Mouse (Mus musculus) cerebellum, adult 8-10 months (tissue): ENCODE measurements around the gene Vwa8.
A peak's percentile ranks its signal among the peaks of the same experiment; 100 is the strongest.

Experiments
- DNase-seq: peaks from one replicate; pipeline ENCODE4 v3.0.0; 2022

Gene Vwa8

DNA sequence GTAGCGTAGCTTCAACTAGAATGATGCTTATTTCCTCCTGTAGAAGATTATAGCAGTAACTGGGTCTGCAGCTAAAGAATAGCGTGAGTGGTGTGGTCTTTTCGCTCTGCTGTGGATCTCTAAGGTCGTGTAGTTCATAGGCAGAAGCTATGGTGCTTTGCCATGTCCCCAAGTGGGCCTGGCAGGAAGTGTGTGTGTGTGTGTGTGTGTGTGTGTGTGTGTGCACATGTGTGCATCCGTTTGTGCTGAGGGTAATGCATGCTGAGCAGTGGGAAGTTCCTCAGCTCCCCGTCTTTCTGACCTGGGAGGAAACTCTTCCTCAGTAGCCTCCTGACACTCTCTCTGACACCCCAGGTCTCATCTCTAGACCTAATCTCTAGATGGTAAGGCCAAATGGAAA, 305.0 kb downstream of the Vwa8 start:
- DNase-seq: no peak

- no peak for DNase-seq
Observed at GRCm38 (mm10) chr14:79154961-79155360, 306.1 kb downstream of the Vwa8 start.

DNA sequence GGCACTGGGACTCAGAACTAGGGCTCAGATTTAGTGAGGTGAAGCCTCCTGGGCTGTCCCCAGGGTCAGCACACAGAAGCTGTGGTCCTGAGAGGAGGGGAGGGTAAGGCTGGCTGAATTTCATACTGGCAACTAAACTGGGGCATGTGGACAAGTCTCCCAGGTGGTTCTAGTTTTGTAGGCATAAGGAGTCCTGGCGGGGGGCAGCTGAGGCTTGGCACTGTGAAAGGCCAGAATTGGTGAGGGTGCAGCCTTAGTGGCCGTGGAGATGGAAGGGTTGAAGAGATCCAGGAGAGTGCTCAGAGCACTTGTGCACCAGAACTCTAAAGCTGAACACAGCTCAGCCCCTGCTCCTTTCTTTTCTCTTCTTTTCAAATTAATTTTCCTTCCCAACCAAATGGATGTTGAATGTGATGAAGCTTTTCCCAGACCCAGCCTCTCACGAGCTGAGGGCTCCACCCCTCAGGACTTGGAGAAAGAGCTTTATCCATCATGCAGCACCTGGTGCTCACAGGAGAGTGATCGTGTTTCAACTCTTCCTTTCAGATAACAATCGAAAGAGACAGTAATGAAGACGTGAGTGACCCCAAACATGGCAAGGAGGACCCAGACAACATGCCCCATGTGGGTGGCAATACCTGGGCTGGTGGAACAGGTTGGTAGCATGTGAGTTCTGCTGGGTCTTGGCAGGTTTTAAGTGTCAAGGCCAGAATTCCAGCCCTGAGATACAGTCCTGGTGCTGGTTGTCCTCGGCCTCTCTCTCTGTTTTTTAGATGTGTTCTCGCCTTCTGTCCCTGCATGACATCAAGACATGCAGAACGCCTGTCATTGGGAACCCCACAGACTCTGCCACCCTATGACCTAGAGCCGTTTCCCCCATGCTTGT, 307.9 kb downstream of the Vwa8 start:
- DNase-seq: peak; percentile 79

DNA sequence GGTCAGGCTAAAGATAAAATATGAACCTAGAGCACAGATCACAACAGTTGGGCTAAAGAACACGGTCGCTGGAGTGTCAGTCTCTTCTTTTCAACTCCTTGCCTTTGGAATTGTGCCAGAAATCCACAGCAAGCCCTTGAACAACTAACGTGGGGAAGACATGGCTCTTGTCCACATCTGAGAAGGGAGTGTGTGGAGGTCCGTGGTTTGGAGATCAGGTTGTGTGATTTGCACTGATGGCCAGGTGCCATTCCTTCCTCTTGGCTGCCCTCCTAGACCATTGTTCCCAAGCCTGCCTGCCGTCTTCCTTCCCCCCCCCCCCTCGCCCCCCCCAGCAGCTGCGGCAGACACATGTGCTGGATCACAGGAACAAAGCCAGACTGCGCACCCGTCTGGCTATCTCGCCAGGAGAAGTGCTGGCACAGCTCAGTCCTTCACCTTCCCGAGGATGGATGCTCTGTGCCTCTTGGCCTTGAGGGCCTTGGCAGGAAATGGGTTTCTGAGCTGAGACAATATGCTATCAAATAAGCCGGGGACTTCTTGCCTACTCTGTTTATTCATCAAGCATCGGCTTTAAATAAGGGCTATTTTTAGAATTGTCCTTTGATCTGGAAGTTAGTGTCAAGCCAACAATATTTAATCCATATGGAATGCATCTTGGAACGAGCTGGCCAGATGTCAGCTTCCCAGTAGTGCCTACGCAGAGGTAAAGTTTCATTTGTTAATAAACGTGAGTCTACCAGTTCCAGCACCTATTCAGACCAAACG, 308.8 kb downstream of the Vwa8 start:
- peak; percentile 65 for DNase-seq

DNA sequence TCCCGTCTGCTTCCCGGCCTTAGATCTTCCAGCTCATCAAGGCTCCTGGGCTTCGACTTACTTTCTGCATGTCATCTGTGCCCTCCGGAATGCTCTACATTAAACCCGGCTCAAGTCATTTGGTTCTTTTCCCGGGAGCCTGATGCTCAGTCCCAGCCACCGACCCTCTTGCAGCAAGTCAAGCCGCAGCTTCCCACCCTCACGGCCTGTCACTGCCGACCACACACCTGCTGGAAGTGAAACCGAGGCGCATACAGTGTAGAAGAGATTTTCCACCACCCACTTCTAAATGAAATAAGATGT, 309.3 kb downstream of the Vwa8 start:
- peak; percentile 43 for DNase-seq

GRCm38 (mm10) chr14:79158673-79159200, 309.9 kb downstream of the Vwa8 start:
- DNase-seq: no peak

DNA sequence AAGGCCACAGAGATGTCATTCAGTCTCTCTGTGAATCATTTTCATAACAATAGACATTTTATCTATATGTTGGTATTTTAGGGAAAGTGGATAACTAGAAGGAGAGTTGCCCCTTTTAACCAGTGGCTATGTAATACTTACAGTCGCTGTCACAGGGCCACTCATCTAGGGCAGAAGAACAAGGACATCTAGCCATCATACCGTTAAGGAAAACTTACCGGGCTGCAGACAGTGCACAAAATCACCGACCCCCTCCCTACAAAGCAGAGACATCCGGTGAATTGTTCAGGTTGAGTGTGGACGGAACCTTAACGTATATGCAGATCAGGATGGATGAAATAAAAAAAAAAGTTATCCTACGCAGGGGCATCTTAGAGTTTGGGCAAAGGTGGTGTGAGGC, 310.6 kb downstream of the Vwa8 start:
- DNase-seq: no peak

DNA sequence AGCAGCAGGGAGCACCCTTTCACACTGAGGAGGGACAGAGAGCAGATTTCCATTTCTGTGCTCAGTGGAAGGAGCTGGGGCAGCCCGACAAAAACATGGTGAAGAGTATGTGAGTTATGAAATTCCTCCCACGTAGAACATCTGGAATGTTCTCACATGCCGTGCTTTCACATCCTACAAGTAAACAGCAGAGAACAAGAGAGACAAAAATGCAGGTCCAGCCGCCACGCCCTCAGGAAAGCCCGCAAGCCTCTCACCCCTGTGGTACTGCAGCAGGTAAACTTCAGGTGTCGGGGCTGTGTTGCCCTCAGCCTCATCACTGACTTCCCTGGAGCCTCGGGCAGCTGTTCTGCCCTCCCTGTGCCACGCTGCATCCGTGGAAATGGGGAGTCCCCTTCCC, 311.6 kb downstream of the Vwa8 start:
- no peak for DNase-seq

GRCm38 (mm10) chr14:79160966-79161365, 312.1 kb downstream of the Vwa8 start:
- no peak for DNase-seq

- DNase-seq: no peak
Observed at GRCm38 (mm10) chr14:79161741-79162140, 312.9 kb downstream of the Vwa8 start.

DNA sequence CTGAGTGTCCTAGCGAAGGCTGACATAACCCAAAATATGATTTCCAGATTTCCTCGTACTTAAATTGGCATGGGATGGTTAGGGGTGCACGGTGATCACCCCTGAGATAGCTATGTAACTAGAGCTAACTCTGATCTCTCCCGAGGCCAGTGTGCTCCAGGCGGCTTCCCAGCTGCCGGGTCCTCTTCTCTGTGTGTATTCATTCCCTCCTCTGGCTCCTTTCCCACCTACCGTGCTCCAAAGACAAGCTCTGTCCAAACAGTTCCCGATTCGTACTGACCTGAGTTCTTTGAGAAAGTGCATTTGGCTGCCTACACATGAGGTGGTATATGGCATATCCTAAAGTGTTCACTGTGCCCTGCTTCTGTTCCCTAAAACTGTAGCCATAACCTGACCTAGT, 313.8 kb downstream of the Vwa8 start:
- no peak for DNase-seq

DNA sequence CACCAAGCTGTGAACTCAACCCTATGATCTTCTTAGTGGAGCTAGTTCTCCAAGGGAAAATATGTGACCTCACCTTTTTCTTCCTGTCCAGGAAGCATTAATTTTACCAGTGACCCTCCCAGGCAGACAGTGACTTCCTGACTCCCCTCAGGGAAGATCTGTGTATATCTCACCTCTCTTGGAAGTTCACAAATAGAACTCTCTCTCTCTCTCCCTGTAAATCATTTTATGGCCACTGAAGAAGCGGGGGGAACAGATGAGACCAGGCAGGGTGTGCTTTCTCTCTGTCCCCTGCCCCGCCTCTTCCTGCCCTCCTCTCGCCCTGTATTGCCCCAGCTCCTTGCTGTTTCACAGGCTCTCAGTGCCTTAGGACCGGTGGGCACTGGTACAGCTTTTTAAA, 315.5 kb downstream of the Vwa8 start:
- DNase-seq: no peak

GRCm38 (mm10) chr14:79164925-79165324, 316.1 kb downstream of the Vwa8 start:
- no peak for DNase-seq

GRCm38 (mm10) chr14:79174526-79174925, 325.7 kb downstream of the Vwa8 start:
- DNase-seq: no peak

DNA sequence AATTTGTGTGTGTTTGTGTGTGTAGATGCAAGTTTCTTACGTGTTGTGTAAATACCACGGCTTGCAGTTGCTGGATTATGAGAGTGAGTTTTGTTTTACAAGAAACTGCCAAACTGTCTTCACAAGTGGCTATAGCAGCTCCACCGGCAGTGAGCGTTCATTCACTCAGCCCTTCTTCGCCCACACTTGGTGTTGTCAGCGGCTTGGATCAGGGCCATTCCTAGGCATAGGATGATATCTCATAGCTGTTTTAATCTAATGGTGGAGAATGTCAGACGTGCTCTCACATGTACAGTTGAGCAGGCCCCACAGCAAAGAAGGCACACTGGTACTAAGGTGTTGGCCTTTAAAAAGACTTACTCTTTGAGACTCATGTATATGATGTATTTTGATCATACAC, 328.9 kb downstream of the Vwa8 start:
- no peak for DNase-seq

- DNase-seq: no peak
Observed at GRCm38 (mm10) chr14:79178247-79178646, 329.4 kb downstream of the Vwa8 start.

DNA sequence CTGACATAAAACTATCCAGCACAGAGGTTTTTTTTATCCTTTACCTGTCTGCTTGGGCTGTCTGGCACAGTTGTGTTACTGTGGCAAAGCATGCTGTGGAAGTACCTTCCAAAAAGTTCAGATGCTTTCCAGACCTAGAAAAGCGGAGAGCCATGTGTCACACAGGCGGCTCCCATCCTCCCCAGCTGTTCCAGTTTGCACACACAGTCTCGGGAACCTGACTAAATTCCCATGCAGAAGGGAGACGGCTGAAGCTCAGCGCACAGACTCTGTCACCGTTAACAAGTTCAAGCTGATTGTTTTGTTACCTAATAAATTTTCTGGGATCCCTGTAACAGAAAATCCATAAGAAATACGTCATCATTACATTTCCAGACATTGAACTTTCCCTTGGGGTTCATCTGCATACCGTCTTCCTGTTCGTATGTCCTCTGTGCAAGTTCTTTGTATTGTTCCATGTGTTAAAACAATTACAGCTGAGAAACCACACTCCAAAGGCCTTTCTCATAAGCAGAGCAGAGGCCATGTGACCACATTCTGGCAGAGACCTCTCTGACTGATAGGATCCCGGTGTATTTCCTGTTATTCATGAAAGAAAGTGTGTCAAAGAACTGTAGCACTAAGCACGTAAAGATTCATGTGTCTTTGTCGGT, 331.4 kb downstream of the Vwa8 start:
- no peak for DNase-seq

DNA sequence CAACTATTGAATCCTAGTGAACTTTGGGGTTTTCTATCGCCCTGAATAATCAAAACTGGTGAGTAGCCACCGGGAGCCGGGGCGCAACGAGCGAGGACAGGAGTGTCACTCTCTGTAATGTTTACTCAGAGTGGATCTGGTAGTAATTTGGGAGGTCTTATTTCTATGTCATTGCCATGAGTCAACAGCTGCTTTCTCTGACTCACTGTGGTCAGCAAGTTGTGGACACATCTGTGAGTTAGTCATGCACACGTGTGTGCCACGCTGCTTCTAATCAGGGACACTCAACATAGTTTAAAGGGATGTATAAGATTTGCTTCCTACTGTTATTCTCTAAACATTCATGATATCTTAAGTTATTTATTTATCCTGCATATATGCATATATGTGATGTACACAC, 332.9 kb downstream of the Vwa8 start:
- DNase-seq: no peak

GRCm38 (mm10) chr14:79182801-79183200, 333.9 kb downstream of the Vwa8 start:
- DNase-seq: no peak

- no peak for DNase-seq
Observed at GRCm38 (mm10) chr14:79183261-79183660, 334.4 kb downstream of the Vwa8 start.

DNA sequence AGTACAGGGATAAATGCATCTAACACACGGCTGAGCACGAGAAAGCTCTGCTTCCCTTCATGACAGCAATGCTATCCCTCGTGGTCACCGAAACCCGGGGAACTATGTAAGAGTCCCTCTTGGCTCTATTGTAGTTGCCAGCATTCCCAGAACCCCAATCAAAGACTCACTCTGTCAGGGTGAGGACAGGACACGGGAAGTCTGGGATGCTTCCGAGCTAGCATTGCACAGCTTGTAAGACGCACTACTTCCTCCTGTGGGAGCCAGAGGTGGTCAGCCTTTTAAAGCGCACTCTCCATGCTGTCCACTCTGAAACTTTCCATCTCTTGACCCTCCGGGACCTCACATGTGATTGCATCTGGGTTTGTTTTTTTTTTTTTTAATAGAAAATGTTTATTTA, 335.2 kb downstream of the Vwa8 start:
- DNase-seq: no peak

DNA sequence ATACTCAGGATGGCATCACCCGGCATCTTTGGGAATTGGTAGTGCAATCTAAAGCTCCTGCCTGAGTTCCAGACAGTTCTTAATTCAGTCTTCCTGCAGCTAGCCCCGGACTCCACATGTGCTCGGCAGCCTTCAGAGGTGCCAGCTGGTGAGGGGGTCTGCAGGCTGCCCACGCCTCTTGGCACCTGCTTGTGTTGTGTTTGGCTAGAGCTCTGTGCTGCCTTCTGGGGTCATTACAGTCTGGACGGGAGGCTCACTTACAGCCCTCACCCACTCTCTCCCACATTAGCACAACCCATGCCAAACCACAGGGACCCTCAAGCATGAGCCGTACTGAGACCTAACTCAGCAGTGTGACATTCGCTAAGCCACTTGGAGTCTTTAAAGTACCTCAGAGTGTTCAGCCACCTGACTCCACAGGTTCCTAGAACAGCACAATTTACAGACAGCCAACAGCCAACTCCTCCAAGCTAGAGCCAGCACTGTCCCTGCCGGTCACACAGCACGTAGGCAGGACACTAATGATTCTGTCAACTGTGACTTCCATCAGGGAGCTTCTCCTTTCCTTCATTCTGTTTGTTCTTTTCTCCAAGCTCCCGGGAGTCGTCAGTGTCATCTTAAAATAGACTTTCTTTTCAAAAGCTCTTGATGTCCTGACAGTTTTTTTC, 336.3 kb downstream of the Vwa8 start:
- DNase-seq: no peak

- no peak for DNase-seq
Observed at GRCm38 (mm10) chr14:79186976-79187375, 338.1 kb downstream of the Vwa8 start.
